Comparison of ENCODE assay signal across 14 mouse cellular contexts in the genomic region with DNA sequence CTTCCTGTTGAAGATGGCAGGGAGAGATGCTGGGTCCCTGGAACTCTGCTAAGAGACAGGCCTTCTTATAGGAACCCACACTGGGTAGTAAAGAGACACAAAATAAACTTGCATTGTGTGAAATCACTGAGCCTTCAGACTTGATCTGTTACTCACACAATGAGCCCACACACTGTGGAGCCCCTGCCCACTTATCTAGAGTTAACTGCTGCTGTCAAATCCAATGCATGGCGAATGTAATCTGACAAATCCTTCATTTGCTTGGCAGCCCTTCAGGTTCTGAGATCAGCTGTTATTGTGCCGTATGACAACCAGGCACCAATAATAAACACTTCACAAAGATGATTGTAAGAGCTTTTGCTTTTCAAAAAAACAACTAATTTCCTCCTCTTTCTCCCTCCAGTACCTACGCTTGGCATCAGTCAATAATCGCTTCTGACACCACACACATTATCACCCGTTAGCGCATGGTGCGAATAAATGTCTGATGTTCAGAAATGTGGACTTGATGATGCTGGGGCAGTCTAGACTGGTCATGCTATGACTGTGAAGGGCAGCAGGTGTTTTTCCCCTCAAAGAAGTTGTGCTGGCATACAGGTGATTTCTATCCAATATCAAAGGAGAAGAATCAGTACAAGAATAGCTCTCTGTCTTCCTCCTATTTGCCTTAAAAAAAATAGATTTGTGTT.
DNase-seq lines count a peak whose midpoint lies in the region; ATAC-seq and TF ChIP-seq lines count a peak whose summit lies in the region.
"Had no signal": no experiment of that assay in that cellular context is flagged by ENCODE, and none has a peak within 500 bp of the region (broad histone marks: within the 10 kb centered on the region; RNA-seq: fewer than 3 reads in every experiment).

No protein-coding gene starts in this region.

- TF ChIP-seq CTCF in brain, embryonic 14.5 days (IDR thresholded peaks at IDR 0.05; ENCODE audit: borderline replicate concordance, extremely low read depth, insufficient read depth, insufficient read length): no peak
- no peak for TF ChIP-seq CTCF in layer of hippocampus, adult 2 months (conservative IDR thresholded peaks at IDR 0.05)

- no peak overlapping the region for H3K27ac ChIP-seq in heart, embryonic 12.5 days (ENCODE audit: poor library complexity, severe bottlenecking)
- H3K27ac ChIP-seq in layer of hippocampus, adult 2 months: no peak overlapping the region
- peak overlapping the region; percentile 16; the same call in 1 of the 2 replicates for H3K27ac ChIP-seq in midbrain, embryonic 15.5 days
- no peak overlapping the region for H3K27ac ChIP-seq in liver, embryonic 12.5 days

- no peak for TF ChIP-seq POLR2A in brain, embryonic 14.5 days (IDR thresholded peaks at IDR 0.05; ENCODE audit: borderline replicate concordance, extremely low read depth, insufficient read depth, insufficient read length, poor library complexity, severe bottlenecking)

- H3K27me3 ChIP-seq in heart, embryonic 12.5 days (replicated peaks): no peaks in the 10 kb centered on the region
- no peaks in the 10 kb centered on the region for H3K27me3 ChIP-seq in midbrain, embryonic 15.5 days (replicated peaks)
- H3K27me3 ChIP-seq in liver, embryonic 12.5 days (replicated peaks): no peaks in the 10 kb centered on the region

- H3K4me3 ChIP-seq in heart, embryonic 12.5 days: no peak overlapping the region
- H3K4me3 ChIP-seq in layer of hippocampus, adult 2 months: no peak overlapping the region
- no peak overlapping the region for H3K4me3 ChIP-seq in midbrain, embryonic 15.5 days
- H3K4me3 ChIP-seq in liver, embryonic 12.5 days: no peak overlapping the region

- H3K4me1 ChIP-seq in heart, embryonic 12.5 days (replicated peaks): peaks cover 13% of the 10 kb centered on the region
- peaks cover 32% of the 10 kb centered on the region for H3K4me1 ChIP-seq in midbrain, embryonic 15.5 days
- H3K4me1 ChIP-seq in liver, embryonic 12.5 days: no peaks in the 10 kb centered on the region

- H3K36me3 ChIP-seq in heart, embryonic 12.5 days: no peaks in the 10 kb centered on the region
- H3K36me3 ChIP-seq in midbrain, embryonic 15.5 days (replicated peaks): no peaks in the 10 kb centered on the region
- H3K36me3 ChIP-seq in liver, embryonic 12.5 days: no peaks in the 10 kb centered on the region

- H3K9me3 ChIP-seq in heart, embryonic 12.5 days (replicated peaks): no peaks in the 10 kb centered on the region
- no peaks in the 10 kb centered on the region for H3K9me3 ChIP-seq in midbrain, embryonic 15.5 days
- H3K9me3 ChIP-seq in liver, embryonic 12.5 days (replicated peaks): no peaks in the 10 kb centered on the region

- intact Hi-C loops in heart, postnatal 10 days (cut with DNase I): no loop called here

- H3K4me2 ChIP-seq in heart, embryonic 12.5 days: no peak overlapping the region
- H3K4me2 ChIP-seq in midbrain, embryonic 15.5 days: no peak overlapping the region
- H3K4me2 ChIP-seq in liver, embryonic 12.5 days: no peak overlapping the region

- 69% methylated on average over 7 of the region's 7 CpGs for WGBS in heart, embryonic 12.5 days
- WGBS in midbrain, embryonic 15.5 days: 26% methylated on average over 7 of the region's 7 CpGs
- 73% methylated on average over 7 of the region's 7 CpGs for WGBS in liver, embryonic 12.5 days (ENCODE audit: insufficient replicate concordance)

- H3K9ac ChIP-seq in heart, embryonic 12.5 days: no peak overlapping the region
- H3K9ac ChIP-seq in midbrain, embryonic 15.5 days: no peak overlapping the region
- H3K9ac ChIP-seq in liver, embryonic 12.5 days: no peak overlapping the region

- no peak for ATAC-seq in heart, embryonic 12.5 days (ENCODE audit: insufficient number of reproducible peaks, low FRiP score)
- peak; percentile 78 for ATAC-seq in midbrain, embryonic 15.5 days (replicated peaks)
- no peak for ATAC-seq in liver, embryonic 12.5 days

- DNase-seq in heart, postnatal 10 days: peak; percentile 9 to 10
- peak; percentile 86 for DNase-seq in brain, embryonic 14.5 days (ENCODE audit: low read depth)
- peak; percentile 17 to 62 for DNase-seq in layer of hippocampus, adult 2 months (ENCODE audit: low spot score in 2 of 2)
- no peak for DNase-seq in heart, adult 11 months
- no peak for DNase-seq in adrenal gland, adult 8-10 months
- DNase-seq: adrenal gland, postnatal 14 days; B cell, adult 2 months; heart, adult 18-20 months; kidney, adult 8-10 months; lung, postnatal 36 days; thymus, postnatal 4 days had no signal

Comparison
In these comparisons a context has a peak if more than half of its experiments do, and no peak if none do; other contexts are left out.
1. DNase-seq: peak in heart, postnatal 10 days (2 of 2), brain, embryonic 14.5 days (single experiment) and layer of hippocampus, adult 2 months (2 of 2); none in heart, adult 11 months (single experiment) and adrenal gland, adult 8-10 months (single experiment).